Mouse (Mus musculus): ENCODE results near the gene Cbfb. TPM values are rescaled to one million over a fixed set of nuclear protein-coding genes. Genes with fewer than 3 reads are reported as not detected.
"Not testable (repeated sequence)": the region's sequence is repeated elsewhere in the genome, so short reads cannot be mapped to it uniquely, and the experiment has no call there.

The Cbfb gene
- 7.8 and 15.8 TPM in 2 replicates for polyA plus RNA-seq (2012; rRNA removed)

DNA sequence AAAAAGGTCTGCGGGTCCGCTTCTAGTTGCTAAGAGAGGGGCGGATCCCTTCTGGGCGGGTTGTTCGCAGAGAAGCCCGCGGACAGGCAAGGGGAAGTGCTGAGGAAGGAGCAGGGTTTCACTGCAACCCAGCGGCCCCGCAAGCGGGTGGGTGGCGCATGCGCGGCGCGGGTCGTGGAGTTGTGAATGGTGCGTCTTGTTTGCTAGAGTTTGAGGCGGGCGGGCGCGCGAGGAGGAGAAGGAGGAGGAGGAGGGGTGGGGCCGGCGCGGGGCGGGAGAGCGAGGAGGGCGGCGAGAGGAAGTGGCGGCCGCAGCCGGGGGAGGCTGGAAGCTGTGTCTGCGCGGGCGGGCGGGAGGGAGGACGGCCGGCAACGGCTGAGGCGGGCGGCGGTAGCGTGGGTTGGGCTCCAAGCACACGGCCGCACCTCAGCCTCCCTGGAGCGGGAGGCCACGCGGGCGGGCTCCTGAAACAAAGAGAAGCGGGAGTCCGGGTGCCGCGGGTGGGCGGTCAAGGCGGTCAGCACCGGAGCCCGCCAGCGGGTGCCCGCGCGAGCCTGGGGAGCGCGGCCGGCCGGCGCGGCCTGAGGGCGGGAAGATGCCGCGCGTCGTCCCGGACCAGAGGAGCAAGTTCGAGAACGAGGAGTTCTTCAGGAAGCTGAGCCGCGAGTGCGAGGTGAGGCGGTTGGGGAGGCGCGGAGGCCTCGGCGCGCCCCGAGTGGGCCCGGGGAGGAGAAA, at the start of gene Cbfb:
TSS of gene Cbfb (plus strand) at position 294 of the 735 bp plus-strand sequence.
- DNase-seq (ENCODE audit: low read depth) = no peak

DNA sequence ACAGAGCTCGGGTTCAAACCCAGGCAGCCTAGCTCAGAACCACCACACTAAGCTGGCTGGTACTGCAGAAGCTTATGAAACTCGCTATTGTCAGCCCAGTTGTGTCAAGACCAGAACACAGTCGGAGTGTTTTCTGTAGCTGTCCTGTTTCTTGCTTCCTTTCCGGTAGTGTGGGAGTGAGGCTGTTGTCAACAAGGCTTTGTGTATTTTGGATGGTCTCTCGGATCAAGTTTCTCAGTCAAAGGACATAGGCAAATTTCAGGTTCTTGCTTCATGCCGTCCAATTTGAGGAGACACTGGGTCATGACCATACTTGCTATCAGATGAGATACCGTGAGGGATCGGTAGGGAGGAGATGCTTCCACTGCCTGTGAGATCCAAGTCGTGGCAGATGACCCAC, 40.6 kb upstream of the Cbfb start:
- DNase-seq (ENCODE audit: low read depth) = no peak

DNA sequence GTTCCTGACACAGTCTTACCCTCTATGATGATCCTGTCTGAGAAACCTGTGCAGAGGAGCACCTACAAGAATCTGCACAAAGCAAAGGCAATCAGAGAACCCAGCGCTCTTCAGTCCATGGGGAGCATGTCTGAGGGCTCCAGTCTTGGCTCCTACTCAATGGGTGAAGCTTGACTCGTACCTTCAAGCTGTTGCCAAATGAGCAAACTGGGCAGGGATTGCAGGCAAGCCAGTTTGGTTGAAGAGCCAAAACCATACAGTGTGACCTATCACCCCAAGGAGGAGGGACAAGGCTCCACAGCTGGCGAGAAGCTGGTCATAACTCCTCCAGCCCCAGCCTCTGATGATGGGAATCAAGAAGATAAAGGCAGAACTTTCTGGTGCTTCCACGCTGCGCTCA, 39.0 kb upstream of the Cbfb start, which contains the start of gene Ces4a:
TSS of gene Ces4a (plus strand) at position 292 of the 400 bp plus-strand sequence.
- no peak for DNase-seq (ENCODE audit: low read depth)

DNA sequence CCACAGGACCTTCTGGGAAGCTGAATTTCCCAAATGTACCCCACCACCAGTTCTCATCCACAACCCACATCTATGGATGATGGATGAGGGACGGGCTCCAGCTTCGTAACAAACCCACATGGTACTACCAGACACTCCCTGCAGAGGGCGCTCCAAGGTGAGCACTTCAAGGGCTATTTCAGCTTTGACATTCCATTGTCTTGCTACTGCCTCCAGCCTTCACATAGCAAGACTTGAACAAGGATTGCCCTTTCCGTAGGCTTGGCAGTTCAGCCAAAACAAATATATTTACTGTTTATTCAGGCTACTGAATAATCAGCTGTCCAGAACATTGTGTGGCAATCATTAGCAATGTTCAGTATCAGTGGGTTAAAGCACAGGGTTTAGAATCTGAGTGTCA, 32.1 kb upstream of the Cbfb start:
- DNase-seq (ENCODE audit: low read depth) = no peak

DNA sequence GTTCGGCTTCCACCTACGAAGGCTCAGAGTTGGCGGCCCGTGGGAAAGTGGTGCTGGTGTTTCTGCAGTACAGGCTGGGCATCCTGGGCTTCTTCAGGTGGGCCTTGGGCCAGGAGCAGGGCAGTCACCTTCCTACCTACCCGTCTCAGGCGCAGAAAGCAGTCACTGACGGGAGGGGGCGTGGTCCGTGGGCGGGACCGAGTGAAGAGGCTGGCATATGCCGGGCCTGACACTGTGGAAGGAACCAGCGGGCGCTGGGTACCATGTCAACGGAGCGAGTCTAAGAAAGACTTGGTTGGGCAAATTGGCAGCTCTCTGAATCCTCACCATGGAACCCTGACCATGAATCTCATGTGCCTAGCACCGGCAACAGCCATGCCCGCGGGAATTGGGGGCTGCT, 28.1 kb upstream of the Cbfb start:
- no peak for DNase-seq (ENCODE audit: low read depth)

DNA sequence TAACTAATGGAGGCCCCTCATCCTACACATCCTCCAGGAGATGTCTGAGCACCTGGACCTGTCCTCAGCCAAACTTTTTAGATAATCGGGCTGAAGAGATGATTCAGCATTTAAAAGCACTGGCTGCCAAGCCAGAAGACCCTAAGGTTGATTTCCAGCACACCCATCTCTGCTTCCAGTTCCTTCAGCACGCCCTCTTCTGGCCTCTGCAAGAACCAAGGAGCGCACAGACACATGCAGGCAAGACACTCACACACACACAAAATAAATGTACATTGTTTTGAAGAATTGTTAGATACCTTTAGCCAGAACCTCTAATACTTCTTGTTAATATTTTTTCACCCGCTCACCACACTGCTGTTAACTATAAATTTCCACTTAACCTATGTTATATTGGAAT, 18.8 kb upstream of the Cbfb start:
- DNase-seq (ENCODE audit: low read depth) = no peak

DNA sequence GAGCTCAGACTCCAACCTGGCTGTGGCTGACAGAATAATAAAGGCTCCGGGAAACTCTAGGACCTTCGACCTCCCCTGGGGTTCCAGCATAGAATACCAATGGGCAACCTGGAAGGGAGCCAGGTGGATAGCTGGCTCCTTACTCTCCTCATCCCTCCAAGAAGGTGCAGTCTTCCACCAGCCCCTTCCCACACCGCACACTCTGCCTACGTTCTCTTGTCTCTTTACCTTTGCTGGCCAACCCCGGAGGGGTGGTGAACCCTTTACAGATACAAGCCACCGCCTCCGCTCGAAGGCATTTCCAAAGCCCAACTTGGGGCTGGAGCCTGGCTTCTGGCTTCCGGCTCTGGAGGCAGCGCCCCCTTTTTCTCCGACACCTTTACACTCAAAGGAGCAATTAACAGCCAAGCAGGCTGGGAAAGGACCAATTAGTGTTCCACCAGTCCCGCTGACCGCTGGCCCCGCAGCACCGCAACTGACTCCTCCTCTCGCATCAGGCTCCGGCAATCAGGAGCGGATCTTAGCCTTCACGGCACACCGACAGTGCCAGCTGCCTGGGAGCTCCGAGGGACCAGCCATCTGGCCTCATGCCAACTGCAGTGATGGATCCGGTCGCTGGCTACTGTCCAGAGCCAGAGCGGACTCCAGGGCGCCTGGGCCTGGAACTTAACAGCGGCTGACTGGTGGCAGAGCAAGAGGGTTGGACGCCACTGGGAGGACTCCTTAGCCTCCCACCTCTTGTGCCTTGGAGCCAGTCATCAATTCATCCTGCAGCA, 17.7 kb upstream of the Cbfb start:
- no peak for DNase-seq (ENCODE audit: low read depth)

DNA sequence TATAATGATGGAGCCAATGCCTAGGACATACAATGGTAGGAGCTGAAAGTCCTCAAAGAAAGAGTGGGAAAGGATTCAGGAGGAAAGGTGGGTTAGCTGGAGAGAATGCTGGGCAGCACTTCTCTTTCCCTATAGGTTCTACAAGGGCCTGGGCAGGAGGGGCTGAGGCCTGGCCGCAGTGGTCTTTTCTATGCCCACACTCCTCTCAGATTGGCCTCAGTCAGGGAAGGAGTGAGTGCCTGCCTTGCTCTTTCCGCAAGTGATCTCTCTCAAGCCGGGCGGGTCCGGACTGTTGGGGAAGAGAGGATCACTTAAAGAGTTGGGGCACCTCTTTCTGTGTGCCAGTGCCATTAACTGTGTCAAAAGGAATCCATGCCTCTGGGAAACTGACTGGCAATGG, 16.2 kb upstream of the Cbfb start:
- no peak for DNase-seq (ENCODE audit: low read depth)

DNA sequence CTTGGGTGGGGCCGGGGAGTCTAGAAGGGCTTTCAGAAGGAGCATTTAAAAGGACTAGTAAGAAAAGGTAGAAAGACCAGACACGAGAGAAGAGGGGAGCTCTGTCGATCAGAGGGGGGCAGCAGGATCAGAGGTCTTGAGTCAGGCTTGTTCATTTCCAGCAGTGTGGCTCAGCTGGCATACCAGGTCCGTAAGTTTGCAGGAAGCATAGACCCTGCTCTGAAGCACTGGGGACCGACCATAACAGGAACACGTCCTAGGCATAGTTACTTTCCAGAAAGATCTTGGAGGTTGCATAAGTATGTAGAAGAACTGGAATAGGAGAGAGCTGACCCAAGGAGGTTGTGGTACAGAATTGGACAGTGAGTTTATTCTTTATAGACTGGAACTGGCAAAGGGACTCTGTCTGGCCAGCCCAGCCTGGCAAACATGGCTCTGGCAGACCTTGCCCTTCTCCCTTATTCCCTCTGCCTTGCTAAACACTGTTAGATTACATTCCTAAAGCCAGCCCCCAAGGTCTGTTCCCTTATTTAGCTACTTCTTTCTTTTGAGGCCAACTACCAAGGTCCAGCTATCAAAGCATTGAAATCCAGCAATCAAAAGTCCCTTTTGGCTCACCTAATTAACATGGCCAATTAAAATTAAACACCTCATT, 15.3 kb upstream of the Cbfb start:
- no peak for DNase-seq (ENCODE audit: low read depth)

DNA sequence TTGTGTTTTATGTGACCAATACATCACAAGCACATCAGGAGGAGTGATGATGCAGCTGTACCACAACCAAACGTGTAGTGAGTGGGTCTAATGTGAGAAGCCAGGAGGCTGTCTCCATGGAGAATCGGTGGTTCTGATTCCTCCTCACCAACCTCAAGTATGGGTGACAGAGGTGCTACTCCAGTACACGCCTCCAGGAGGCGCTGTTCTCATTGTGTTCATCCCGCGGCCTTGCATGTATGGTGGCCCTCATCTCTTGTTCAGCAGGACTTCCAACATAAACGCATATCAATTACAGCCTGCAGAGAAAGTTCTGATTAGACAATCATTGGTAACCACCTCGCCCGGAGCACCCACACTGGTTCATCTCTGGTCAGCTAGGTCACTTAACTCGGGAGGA, 12.9 kb upstream of the Cbfb start:
- no peak for DNase-seq (ENCODE audit: low read depth)

DNA sequence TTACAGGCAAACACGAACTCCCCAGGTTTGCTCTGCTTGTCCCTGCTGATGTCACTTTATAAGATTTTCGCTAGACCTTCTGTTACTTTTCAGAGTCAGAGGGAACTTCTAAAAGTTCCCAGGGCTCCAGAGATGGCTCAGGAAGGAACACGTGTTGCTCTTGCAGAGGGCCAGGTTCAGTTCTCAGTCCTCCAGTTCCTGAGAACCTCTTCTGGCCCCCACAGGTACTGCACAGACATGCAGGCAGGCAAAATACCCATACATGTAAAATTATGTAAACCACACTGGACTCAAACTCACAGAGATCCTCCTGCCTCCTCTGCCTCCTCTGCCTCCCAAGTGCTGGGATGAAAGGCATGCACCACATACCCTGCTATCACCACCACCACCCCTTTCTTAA, 12.4 kb upstream of the Cbfb start:
- DNase-seq (ENCODE audit: low read depth) = no peak

DNA sequence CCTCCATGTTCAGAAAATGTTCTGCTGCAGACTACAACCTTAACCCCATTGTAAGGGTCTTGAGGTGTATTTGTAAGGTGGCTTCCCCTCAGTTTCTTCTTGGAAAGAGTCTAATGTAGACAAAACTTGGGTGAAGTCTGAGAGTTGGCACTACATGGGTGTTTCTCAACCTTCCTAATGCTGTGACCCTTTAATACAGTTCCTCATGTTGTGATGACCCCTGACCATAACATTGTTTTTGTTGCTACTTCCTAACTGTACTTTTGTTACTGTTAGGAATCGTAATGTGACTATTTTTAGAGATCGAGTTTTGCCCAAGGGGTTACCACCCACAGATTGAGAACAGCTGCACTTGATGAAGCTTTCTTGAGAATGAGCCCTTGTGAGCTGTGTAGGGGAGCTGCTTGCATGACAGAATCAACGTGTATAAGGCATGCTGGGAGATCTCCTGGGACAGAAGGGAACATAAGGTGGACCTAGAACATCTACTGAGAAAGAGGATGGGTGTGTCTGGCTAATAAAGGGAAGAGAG, 9.3 kb upstream of the Cbfb start:
- no peak for DNase-seq (ENCODE audit: low read depth)

DNA sequence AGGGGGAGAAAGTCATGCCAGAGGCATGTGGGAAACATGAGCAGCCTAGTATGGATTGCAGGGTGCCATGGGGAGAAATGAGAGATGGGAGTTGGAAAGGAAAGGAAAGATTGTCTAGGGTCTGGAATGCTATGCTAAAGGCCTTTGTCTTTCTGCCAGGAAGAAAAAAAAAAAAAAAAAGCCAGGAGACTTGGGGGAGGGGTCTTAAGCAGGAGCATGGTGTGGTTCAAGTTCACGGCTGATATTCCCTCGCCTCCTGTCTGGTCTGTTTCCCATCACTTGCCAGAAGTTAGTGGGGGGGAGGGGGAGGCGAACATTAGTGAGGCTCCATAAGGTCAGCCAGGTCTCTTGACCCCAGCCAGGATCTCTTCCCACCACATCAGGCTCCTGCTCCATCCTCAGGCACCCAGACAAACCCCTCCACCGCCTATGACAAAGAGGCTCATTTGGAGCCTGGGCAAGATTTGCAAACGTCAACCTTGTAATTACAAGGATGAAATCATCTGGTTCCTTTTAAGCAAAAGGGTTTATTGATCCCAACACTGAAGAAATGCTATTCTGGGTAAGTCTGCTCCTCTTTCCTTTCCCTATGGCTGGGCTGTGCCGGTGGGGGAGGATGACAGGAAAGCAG, 6.1 kb upstream of the Cbfb start:
- DNase-seq (ENCODE audit: low read depth) = no peak

DNA sequence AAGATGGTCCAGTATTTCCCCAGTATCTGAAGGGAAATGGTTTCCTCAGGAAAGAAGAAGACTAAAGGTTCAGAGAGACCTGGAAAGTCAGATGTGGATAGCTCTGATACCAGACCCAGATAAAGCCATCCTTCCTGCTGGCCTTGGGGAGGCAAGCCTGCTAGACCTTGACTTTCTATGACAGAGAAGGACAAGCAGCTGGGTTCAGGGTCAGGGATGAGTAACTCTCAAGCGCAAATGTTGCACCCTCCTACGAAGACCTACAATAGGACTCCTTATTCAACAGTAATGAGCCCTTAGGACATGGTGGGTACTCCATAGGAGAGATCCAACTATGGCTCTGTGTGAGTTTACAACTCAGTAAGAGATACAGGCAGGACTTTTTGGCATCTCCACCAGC, 5.3 kb upstream of the Cbfb start:
- no peak for DNase-seq (ENCODE audit: low read depth)

DNA sequence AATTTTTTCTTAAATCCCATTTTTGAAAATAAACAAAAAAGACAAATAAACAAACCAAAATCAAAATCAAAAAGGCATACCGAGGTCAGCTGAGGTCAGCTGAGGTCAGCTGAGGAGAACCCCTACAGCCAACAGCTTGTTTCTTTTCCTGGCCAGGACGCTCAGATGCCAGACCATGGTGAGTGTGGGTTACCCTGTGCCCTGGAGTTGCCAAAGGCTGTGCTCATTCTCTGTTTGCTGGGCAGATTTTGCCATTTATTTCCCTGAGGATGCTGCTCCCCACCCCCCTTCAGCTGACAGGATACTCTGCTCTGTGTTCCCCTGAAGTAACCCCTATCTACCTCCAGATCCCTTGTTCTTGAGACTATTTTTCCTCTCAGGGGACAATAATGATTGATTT, 3.4 kb upstream of the Cbfb start:
- no peak for DNase-seq (ENCODE audit: low read depth)

DNA sequence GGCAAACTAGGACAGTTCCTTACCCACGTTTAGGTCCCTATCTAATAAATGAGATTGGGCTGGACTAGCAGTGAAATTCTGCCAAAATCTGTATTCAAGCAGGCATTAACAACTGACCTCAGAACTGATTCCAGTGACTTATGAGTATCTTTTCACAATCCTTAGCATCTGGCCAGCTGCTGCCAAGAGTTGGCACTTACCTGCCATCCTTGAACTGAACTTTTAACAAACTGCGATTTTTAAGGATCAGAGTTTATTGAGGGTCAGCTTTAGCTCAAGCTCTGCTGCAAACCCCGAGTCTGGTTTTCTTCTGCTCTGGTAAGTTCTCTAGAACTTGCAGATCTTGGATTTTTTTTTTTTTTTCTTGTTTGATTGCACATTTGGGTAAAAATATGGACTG, 892 bp upstream of the Cbfb start:
- no peak for DNase-seq (ENCODE audit: low read depth)

DNA sequence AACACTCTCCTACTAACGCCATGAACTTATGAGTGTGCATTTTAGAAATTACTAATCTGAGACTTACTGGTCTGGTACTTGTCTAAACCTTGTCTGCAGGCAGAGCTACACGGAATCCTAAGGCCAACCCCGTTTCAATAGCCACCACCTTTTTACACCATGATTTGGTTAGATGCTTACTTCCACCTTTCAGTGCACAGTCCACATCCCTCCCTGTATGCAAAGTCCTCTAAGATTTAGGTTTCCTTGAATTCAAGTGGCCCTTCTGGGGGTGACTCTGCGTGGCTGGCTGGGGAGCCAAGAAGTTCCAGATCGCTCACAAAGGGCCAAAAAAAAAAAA, 463 bp upstream of the Cbfb start:
- no peak for DNase-seq (ENCODE audit: low read depth)

DNA sequence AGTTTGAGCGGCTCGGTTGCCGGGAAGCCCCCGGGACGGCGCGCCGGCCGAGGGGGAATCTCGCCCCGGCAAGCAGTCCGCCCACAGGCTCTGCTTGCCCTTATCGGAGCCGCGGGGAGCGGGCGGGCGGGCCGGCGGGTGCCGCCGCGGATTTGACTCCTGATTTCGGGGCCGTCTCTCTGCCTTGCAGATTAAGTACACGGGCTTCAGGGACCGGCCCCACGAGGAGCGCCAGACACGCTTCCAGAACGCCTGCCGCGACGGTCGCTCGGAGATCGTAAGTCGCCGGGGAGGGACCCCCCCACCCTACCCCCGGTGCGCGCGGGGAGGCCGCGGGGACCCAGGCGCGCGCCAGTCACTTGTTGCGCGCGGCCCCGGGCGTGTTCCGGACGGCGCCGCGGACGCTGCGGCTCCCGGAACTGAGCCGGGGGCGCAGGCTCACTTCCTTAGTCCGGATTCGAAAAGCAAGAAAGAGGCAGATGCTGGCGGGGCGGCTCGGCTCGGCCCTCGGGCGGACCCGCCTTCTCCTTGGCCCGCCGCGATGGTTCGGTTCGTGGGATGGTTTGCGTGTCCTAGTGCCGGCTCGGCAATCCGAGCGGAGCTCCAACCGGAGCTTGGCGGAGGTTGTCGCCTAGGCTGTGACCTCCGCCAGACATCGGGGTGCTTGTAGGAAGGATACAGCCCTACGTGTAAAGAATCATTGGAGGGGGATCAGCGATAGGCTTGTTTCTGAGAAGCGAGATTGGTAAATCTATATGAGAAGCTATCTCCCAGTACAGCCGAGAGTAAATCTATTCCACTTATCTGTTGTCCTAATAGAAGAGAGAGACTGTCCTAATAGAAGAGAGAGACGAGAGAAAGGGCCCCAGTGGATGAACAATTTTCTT, 885 bp downstream of the Cbfb start:
- no peak for DNase-seq (ENCODE audit: low read depth)

DNA sequence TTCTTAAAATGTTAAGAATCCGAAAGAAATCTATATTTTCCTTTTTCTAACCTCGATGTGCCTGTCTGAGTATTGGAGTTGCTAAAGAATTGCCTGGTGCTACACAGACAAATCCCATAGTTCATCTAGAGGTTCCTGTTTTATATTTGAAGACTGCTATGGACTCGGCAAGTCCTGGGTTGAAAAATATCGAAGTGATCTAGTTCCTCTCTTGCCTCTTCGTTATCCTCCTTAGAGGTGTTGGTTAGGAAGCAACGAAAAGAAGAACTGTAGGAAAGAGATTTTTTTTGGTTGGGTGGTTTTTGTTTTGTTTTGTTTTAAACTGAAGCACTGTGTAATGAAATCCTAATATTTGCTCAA, 1.5 kb downstream of the Cbfb start:
- DNase-seq (ENCODE audit: low read depth) = no peak

DNA sequence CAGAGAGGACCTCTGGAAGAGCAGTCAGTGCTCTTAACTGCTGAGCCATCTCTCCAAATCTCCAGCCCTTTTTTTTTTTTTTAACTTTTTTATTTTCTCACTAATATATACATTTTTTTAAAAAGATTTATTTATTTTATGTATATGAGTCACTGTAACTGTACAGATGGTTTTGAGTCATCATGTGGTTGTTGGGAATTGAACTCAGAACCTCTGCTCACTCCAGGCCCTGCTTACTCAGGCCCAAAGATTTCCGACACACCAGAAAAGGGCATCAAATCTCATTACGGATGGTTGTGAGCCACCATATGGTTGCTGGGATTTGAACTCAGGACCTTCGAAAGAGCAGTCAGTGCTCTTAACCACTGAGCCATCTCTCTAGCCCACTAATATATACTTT, 4.8 kb downstream of the Cbfb start:
- not testable (repeated sequence) for DNase-seq (ENCODE audit: low read depth)

DNA sequence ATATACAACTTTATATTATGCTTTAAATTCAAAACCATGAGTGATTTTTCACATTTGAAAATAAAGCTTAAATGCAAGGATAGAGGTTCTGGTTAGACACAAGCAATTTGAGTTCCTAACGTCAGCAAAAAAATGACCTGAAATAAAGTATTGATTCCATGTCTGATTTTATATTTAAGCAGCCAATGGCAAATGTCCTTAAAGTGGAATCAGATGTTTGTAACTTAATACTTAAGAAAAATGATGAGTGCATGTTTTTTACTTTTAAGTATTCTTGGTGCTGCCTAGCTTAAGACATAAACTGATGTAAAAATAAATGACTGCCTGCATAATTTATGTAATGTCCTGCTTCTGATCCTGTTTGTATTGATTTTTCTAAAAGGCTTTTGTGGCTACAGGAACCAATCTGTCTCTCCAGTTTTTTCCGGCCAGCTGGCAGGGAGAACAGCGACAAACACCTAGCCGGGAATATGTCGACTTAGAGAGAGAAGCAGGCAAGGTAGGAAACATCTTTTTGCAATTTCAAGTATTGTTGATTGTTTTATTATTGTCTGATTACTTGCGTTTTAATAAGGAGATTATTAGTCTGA, 7.8 kb downstream of the Cbfb start:
- no peak for DNase-seq (ENCODE audit: low read depth)
